Mouse (Mus musculus) myocyte (in vitro differentiated cells): ENCODE data around the gene Krt1.

ENCODE experiments used
- CEBPB ChIP-seq: IDR thresholded peaks from 2 replicates; pipeline ENCODE4 v1.6.1; 2011; ENCODE audit warnings: mild to moderate bottlenecking, moderate library complexity; ENCODE audit not compliant: poor library complexity, insufficient read depth, severe bottlenecking
- E2F4 ChIP-seq: IDR thresholded peaks from one replicate; pipeline ENCODE4 v1.6.1; 2011; ENCODE audit warnings: mild to moderate bottlenecking, control low read depth, moderate library complexity; ENCODE audit not compliant: insufficient read depth
- MAX ChIP-seq: IDR thresholded peaks from one replicate; pipeline ENCODE4 v1.6.1; 2011; ENCODE audit warnings: low read depth, mild to moderate bottlenecking, control low read depth
- POLR2A ChIP-seq: IDR thresholded peaks from one replicate; pipeline ENCODE4 v1.6.1; 2011; ENCODE audit warnings: low read depth, mild to moderate bottlenecking, control low read depth, moderate library complexity; ENCODE audit not compliant: insufficient read length
- POLR2AphosphoS2 ChIP-seq: IDR thresholded peaks from one replicate; pipeline ENCODE4 v1.6.1; 2011; ENCODE audit warnings: low read depth, control low read depth; ENCODE audit not compliant: insufficient read length
- TCF12 ChIP-seq: IDR thresholded peaks from one replicate; pipeline ENCODE4 v1.6.1; 2011; ENCODE audit warnings: mild to moderate bottlenecking, control low read depth; ENCODE audit not compliant: poor library complexity, insufficient read depth, severe bottlenecking

- TF ChIP-seq MAX: no peak
- TF ChIP-seq POLR2A: no peak
- TF ChIP-seq CEBPB: no peak
- TF ChIP-seq E2F4: no peak
- no peak for TF ChIP-seq TCF12
- no peak for TF ChIP-seq POLR2AphosphoS2
Measured at GRCm38 (mm10) chr15:101845971-101846403, 4.6 kb downstream of the Krt1 start.
